Mouse (Mus musculus) bone marrow macrophage, adult 2 months (primary cell): Measurements from ENCODE around the gene Pilra. TPM values are rescaled to one million over a fixed set of nuclear protein-coding genes. Genes with fewer than 3 reads are reported as not detected.

ENCODE experiments used
- H3K27ac ChIP-seq: 2 replicates; pipeline ENCODE4 v1.5.1; 2012; ENCODE audit warnings: low read depth, low read length; ENCODE audit not compliant: insufficient read depth
- H3K4me1 ChIP-seq: 2 replicates; pipeline ENCODE4 v1.6.1; 2012; ENCODE audit warnings: low read length; ENCODE audit not compliant: control insufficient read depth, insufficient read depth
- H3K4me3 ChIP-seq: 2 replicates; pipeline ENCODE4 v1.5.1; 2012; ENCODE audit warnings: mild to moderate bottlenecking, low read length, moderate library complexity; ENCODE audit not compliant: insufficient read depth
- CTCF ChIP-seq: IDR thresholded peaks from 2 replicates; pipeline ENCODE4 v1.5.1; 2012; ENCODE audit warnings: low read depth, mild to moderate bottlenecking, low read length, moderate library complexity
- POLR2A ChIP-seq: IDR thresholded peaks from 2 replicates; pipeline ENCODE4 v1.6.1; 2012; ENCODE audit warnings: mild to moderate bottlenecking, low read depth, low read length, borderline replicate concordance
- polyA plus RNA-seq: library from polyadenylated mRNA; stranded (reverse); fragments of >200 nt; gene quantifications from 2 replicates; pipeline ENCODE4 v1.2.4, GENCODE M21; 2012; ENCODE audit not compliant: missing spikeins, insufficient read depth, insufficient read length

The Pilra gene
- polyA plus RNA-seq, 1 experiment: 16.8 TPM

DNA sequence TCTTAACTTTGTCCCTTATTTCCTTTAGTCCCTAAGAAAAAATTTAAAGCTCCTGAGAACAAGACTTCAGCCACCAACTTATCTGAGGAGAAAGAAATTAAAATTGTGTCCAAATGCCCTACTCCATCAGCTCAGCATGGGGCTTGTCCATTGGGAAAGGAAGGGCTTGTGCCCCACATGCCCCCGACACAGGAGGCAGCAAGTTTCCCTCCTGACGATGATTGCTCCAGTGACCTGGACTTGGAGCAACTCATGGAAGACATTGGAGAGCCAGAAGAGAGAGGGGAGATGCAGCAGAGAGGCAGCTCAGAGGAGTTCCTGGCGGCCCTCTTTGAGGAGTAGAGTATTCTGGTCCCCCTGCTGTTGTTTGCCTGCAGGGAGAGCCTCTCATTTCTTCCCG lies 14.0 kb downstream of the Pilra start:
- H3K4me1 ChIP-seq: peaks cover 67% of the 10 kb centered on the region

DNA sequence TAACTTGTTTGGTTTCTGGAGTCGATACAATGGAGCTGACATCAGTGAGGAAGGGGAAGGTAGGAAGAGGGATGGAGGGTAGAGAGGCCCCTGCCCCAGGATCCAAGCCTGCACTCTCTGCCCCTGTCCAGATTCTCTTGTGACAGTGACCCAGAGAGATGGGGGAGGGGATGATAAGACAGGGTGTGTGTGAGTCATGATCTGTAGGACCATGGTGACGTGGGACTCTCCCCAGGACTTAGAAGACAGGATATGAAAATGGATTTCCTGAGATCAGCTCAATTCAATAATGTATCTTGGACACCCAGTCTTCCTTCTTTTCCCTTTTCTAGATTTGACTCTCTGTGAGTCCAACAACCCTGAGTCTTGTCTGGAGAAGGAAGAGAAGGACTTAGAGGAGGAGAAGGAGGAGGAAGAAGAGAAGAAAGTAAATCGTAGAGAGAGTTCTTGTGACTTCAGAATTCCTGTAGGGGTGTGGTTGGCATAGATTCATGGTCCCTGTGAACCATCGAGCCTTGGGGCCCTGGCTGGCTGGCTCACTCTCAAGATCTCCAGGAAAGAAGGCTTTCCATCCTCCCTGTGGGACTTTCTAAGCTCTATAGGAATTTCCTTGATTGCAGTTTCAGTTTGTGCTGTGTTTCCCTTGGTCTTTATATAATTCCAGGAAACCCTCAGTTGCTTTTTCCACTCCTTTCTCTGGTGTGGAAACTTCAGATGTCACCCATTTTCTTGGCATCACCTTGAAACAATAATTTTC lies 18.4 kb downstream of the Pilra start:
- Histone ChIP-seq H3K27ac (0 out of 2 replicates have a peak overlapping the region, but pooled peaks have one; percentile 11), H3K4me1 (peaks cover 34% of the 10 kb centered on the region), H3K4me3 (no peak overlapping the region)
- no peak for TF ChIP-seq CTCF
- TF ChIP-seq POLR2A: no peak

More for the DNA sequence above, 14.0 kb downstream of the Pilra start:
- H3K27ac ChIP-seq: no peak overlapping the region
- TF ChIP-seq POLR2A (no peak), CTCF (no peak)
- H3K4me3 ChIP-seq: no peak overlapping the region

DNA sequence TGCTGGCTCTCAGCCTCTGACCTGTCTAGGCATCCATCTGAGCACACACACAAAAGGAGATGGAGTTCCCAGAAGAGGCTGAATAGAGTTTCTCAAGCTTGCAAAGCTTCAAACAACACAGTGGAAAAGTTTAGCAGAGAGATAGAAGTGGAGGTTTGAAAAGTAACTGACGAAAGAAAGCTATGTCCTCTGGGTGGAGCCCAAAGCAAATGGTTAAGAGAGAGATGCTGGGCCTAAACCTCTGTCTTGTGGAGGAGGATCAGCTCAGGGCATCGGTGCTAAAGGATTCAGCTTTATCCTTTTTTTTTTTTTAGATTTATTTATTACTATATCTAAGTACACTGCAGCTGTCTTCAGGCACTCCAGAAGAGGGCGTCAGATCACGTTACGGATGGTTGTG lies 27.8 kb downstream of the Pilra start:
- TF ChIP-seq CTCF (no peak), POLR2A (no peak)
- Histone ChIP-seq H3K27ac (no peak overlapping the region), H3K4me3 (no peak overlapping the region), H3K4me1 (0 out of 2 replicates have a peak, but pooled peaks cover 4% of the 10 kb centered on the region)

DNA sequence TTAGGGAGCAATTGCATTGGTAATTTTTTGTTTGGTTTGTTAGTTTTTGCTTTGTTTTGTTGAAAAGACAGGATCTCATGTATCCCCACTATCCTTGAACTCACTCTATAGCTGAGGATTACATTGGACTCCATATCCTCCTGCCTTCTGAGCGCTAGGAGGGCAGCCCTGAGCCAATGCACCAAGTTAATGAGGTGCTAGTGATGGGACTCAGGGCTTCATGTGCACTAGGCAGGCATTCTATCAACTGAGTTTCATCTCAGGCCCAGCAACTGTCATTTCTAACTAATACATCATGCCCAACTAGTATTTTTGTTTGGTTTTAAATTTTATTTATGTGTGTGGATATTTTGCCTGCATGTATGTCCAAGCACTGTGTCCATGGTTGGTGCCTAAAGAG lies 29.9 kb downstream of the Pilra start:
- TF ChIP-seq CTCF (no peak), POLR2A (no peak)
- 0 out of 2 replicates have a peak, but pooled peaks cover 4% of the 10 kb centered on the region for H3K4me1 ChIP-seq
- no peak overlapping the region for H3K4me3 ChIP-seq
- no peak overlapping the region for H3K27ac ChIP-seq

DNA sequence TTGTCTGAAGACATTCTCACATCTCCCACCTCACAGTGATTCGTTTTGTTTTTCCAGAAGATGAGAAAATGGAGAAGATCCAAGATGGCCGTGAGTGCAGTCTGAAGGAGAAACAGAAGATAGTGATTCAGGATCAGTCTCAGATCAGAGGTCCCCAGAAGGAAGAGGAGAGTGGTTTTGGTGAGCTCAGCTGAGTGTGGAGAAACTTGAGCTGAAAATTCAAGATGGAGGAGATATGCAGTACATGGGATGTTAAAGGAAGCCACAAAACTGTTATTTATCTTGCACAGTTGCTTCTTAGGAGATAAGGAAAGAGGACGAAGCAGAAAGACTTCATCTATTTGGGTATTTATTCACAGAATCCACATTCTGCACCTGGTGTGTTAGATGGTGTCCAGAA lies 35.2 kb downstream of the Pilra start:
- peaks cover 10% of the 10 kb centered on the region for H3K4me1 ChIP-seq
- no peak overlapping the region for H3K27ac ChIP-seq
- no peak for TF ChIP-seq POLR2A
- no peak for TF ChIP-seq CTCF
- no peak overlapping the region for H3K4me3 ChIP-seq

DNA sequence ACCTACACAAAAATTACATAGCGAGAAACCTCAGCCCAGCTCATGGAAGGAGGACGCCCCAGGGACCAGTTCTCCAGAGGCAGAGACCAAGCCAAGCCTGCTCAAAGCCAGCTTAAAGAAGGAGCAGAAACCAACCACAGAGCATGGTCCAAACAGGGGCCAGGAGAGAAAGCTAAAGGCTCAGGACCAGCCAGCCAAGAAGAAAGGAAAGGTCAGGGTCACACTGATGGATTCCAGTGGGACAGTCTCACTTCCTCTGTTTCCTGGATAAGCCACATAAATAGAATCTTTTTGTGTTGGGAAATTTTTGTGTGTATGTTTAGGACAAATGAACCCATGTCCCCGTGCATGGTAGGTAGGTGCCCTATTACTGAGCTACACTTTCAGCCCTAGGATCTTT lies 39.5 kb downstream of the Pilra start:
- H3K4me1 ChIP-seq: peaks cover 8% of the 10 kb centered on the region
- H3K4me3 ChIP-seq: no peak overlapping the region
- no peak overlapping the region for H3K27ac ChIP-seq
- TF ChIP-seq POLR2A (no peak), CTCF (no peak)

DNA sequence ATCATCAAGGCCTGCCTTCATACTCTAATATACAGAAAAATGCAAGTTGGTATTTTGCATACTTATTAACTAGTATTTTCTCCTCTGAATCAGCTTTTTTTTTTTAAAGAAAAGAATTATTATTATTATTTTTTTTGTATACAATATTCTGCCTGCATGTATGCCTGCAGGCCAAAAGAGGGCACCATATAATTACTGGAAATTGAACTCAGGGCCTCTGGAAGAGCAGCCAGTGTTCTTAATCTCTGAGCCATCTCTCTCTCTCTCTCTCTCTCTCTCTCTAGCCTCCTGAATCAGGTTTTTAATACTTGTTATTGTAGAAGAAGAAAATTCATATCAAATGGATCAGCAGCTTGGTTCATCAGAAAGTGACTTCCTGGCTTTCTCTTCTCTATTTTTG lies 44.5 kb downstream of the Pilra start:
- H3K4me1 ChIP-seq: peaks cover 6% of the 10 kb centered on the region
- TF ChIP-seq CTCF: no peak
- TF ChIP-seq POLR2A: no peak
- H3K4me3 ChIP-seq: no peak overlapping the region
- no peak overlapping the region for H3K27ac ChIP-seq

DNA sequence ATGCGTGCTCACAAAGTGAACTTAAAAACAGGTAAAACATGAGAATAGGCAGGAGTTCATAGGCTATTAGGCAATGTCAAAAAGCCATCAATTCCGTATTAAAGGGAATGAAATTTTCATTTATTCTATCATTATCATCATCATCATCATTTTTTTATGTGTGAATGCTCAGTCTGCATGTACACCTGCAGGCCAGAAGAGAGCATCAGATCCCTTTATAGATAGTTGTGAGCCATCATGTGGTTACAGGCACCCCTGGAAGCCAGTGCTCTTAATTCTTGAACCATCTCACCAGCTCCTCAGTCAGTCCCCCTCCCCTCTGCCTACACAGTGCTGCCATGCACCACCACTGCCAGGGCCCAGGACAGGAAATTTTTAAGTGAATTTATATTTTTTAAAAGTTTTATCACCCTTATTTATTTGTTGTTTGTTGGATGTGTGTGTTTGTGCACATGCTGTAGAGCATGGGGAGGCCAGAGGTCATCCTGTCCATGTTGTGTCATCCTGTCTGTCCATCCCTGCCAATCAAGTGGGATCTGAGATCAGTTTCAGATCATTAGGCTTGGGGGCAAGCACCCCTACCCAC lies 47.0 kb downstream of the Pilra start:
- peaks cover 16% of the 10 kb centered on the region for H3K4me1 ChIP-seq
- H3K27ac ChIP-seq: no peak overlapping the region
- no peak overlapping the region for H3K4me3 ChIP-seq
- TF ChIP-seq POLR2A (no peak), CTCF (no peak)

DNA sequence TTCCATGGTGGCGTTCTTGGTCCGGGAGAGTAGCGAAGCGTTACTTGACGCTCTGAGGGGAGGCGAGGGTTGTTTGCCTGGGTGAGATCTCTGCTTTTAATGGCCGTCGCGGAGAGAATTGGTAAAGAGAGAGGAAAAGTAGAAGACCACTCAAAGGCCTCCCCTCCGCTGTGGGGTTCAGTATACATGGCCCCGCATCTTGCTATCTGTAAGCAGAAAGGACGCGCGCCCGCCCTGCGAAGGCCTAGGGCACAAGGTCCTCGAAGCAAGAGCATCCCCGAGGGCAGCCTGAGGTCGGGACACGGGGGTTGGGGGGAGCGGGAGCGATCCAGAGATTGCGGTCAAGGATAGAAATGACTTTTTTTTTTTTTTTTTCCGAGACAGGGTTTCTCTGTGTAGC lies 47.9 kb downstream of the Pilra start:
- Histone ChIP-seq H3K4me3 (no peak overlapping the region), H3K4me1 (peaks cover 19% of the 10 kb centered on the region), H3K27ac (no peak overlapping the region)
- TF ChIP-seq POLR2A (no peak), CTCF (no peak)
